Mouse (Mus musculus) myocyte (in vitro differentiated cells): ENCODE measurements at regions not wholly inside any gene's neighbourhood (a gene's known extent, or its start where the extent isn't known, plus 50 kb on each side); places are given as distances from the start of the nearest gene placed in this dataset.

ENCODE experiments used
- CEBPB ChIP-seq: IDR thresholded peaks from 2 replicates; pipeline ENCODE4 v1.6.1; 2011; ENCODE audit warnings: mild to moderate bottlenecking, moderate library complexity; ENCODE audit not compliant: poor library complexity, insufficient read depth, severe bottlenecking
- POLR2A ChIP-seq: IDR thresholded peaks from one replicate; pipeline ENCODE4 v1.6.1; 2011; ENCODE audit warnings: low read depth, mild to moderate bottlenecking, control low read depth, moderate library complexity; ENCODE audit not compliant: insufficient read length
- TCF12 ChIP-seq: IDR thresholded peaks from one replicate; pipeline ENCODE4 v1.6.1; 2011; ENCODE audit warnings: mild to moderate bottlenecking, control low read depth; ENCODE audit not compliant: poor library complexity, insufficient read depth, severe bottlenecking
- USF1 ChIP-seq: IDR thresholded peaks from one replicate; pipeline ENCODE4 v1.6.1; 2011; ENCODE audit warnings: low read depth, mild to moderate bottlenecking, control low read depth, moderate library complexity

DNA sequence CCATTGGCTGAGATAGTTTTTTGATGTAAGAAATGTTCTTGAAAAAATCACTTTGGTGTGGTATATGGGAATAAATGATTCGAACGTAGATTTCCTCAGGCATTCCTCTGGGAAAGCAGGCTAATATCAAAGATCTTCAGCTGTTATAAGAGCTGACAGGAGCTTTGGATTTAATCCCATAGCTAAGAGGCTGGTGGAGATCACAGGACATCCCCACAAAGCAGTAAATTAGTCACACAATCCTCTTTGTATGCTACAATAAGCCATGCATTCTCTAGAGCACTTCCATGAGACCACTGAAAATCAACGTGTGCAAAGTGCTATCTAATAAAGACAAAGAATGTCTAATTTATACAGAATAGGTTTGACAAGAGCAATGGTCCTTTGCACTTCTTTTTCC lies 643.9 kb upstream of the Impad1 start:
- TF ChIP-seq TCF12 (no peak), POLR2A (no peak), CEBPB (no peak), USF1 (no peak)
